Mouse (Mus musculus) heart, embryonic 16.5 days (tissue): ENCODE measurements at regions not wholly inside any gene's neighbourhood (a gene's known extent, or its start where the extent isn't known, plus 50 kb on each side); places are given as distances from the start of the nearest gene placed in this dataset.
"Not testable (repeated sequence)": the region's sequence is repeated elsewhere in the genome, so short reads cannot be mapped to it uniquely, and the experiment has no call there.

Experiments
- ATAC-seq: fragments of 200-750 bp; cut with Nextera tagmentation; replicated peaks from 2 replicates; pipeline ENCODE4 v1.8.0; 2017; ENCODE audit warnings: moderate number of reproducible peaks; ENCODE audit not compliant: insufficient read depth, low FRiP score; ENCODE audit errors: extremely low read depth
- H3K27ac ChIP-seq: fragments of 300-500 bp; sonication (generic); 2 replicates; pipeline ENCODE4 v1.5.1; 2014; ENCODE audit warnings: mild to moderate bottlenecking, low read length, control low read depth, moderate library complexity
- H3K27me3 ChIP-seq: fragments of 300-500 bp; sonication (generic); 2 replicates; pipeline ENCODE4 v1.6.1; 2014; ENCODE audit warnings: low read length, mixed read lengths; ENCODE audit not compliant: control insufficient read depth, insufficient read depth
- H3K36me3 ChIP-seq: fragments of 300-500 bp; sonication (generic); 2 replicates; pipeline ENCODE4 v1.6.1; 2014; ENCODE audit not compliant: control insufficient read depth, insufficient read depth
- H3K4me1 ChIP-seq: fragments of 300-500 bp; sonication (generic); 2 replicates; pipeline ENCODE4 v1.6.1; 2014; ENCODE audit warnings: low read length, mixed read lengths; ENCODE audit not compliant: control insufficient read depth, insufficient read depth
- H3K4me2 ChIP-seq: fragments of 300-500 bp; sonication (generic); 2 replicates; pipeline ENCODE4 v1.6.1; 2014; ENCODE audit warnings: low read depth, mild to moderate bottlenecking, control low read depth, low read length
- H3K4me3 ChIP-seq: fragments of 300-500 bp; sonication (generic); 2 replicates; pipeline ENCODE4 v1.5.1; 2014; ENCODE audit warnings: mild to moderate bottlenecking, control low read depth, low read length
- H3K9ac ChIP-seq: fragments of 300-500 bp; sonication (generic); 2 replicates; pipeline ENCODE4 v1.6.1; 2014; ENCODE audit warnings: low read length, control low read depth
- H3K9me3 ChIP-seq: fragments of 300-500 bp; sonication (generic); replicated peaks from 2 replicates; pipeline ENCODE4 v1.6.1; 2016; ENCODE audit warnings: low read length; ENCODE audit not compliant: control insufficient read depth
- WGBS: fragments of 180-500 bp; shearing (Covaris S2); extraction: QIAGEN DNeasy Blood & Tissue Kit; methylation state at CpG from one replicate; pipeline ENCODE4 v1.1.7; 2014; 5-methylcytosine and 5-hydroxymethylcytosine counted together

DNA sequence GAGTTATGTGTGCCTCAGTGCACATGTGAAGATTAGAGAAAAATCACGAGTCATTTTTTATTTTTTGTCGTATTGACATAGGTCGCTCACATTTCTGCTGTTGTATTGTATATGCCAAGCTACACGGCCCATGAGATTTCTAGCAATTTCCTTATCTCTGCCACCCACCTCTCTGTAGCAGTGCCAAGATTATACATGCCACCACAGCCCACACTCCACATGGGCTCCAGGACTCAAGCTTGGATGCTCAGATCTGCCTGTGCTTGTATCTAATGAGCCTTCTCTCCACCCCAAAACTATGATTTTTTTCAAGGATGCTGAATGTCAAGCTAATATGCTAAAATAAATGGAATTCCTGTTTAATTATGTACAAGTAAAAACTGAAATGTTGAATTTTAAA, 259.3 kb upstream of the Pld5 start:
- WGBS = 76% methylated on average over 4 of the region's 4 CpGs
- Histone ChIP-seq H3K27me3 (no peaks in the 10 kb centered on the region), H3K4me2 (no peak overlapping the region), H3K4me1 (no peaks in the 10 kb centered on the region), H3K4me3 (no peak overlapping the region), H3K36me3 (no peaks in the 10 kb centered on the region), H3K9me3 (no peaks in the 10 kb centered on the region), H3K9ac (no peak overlapping the region), H3K27ac (no peak overlapping the region)
- ATAC-seq = no peak

DNA sequence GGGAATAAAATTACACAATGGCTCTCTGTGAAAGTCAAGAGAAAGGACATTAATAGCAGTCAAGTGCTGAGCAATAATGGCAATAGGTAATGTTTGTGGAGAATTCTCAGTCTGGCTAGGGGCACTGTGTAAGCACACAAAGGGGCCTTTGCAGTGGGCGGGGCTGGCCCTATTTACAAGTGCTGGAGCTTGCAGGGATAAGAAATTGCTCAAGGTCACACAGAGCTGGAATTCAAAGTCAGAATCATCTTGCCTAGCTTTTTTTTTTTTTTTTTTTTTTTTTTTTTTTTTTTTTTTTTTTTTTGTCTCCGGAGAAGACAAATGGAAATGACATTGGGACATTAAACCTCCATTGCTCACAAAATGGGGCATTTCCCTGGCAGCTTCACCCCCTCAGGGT, 253.9 kb upstream of the Pld5 start:
- H3K9me3 ChIP-seq = no peaks in the 10 kb centered on the region
- H3K4me1 ChIP-seq = no peaks in the 10 kb centered on the region
- H3K4me3 ChIP-seq = no peak overlapping the region
- no peak overlapping the region for H3K9ac ChIP-seq
- H3K27ac ChIP-seq = no peak overlapping the region
- no peak overlapping the region for H3K4me2 ChIP-seq
- WGBS = 81% methylated on average over 2 of the region's 2 CpGs
- ATAC-seq = no peak
- H3K36me3 ChIP-seq = no peaks in the 10 kb centered on the region
- H3K27me3 ChIP-seq = no peaks in the 10 kb centered on the region

- ATAC-seq = no peak
- Histone ChIP-seq H3K4me1 (no peaks in the 10 kb centered on the region), H3K36me3 (no peaks in the 10 kb centered on the region), H3K4me2 (no peak overlapping the region), H3K4me3 (no peak overlapping the region), H3K27ac (no peak overlapping the region), H3K9me3 (no peaks in the 10 kb centered on the region), H3K9ac (no peak overlapping the region), H3K27me3 (no peaks in the 10 kb centered on the region)
- WGBS = 71% methylated on average over 3 of the region's 3 CpGs
Measured at GRCm38 (mm10) chr1:176511467-176511866, 236.4 kb upstream of the Pld5 start.

DNA sequence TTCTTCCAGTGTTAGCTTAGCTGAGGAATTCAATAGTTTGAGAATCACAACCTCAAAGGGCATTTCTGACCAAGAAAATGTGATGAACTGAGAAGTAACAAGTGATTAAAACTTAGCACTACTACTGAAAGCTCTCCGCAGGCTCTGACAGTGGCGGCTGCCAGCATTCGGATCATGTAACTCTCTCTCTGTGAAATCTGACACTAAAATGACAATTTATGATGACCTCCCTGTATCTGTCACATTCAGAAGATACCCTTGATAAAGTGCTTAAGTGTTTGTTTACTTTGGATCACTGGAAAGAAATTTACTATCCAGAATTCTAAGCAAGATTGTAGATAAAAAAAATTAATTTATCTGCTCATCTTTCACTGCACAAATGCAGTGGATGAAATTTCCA, 230.3 kb upstream of the Pld5 start:
- 59% methylated on average over 3 of the region's 3 CpGs for WGBS
- Histone ChIP-seq H3K27ac (peak overlapping the region; percentile 57; the same call in 1 of the 2 replicates), H3K4me1 (no peaks in the 10 kb centered on the region), H3K4me2 (no peak overlapping the region), H3K36me3 (no peaks in the 10 kb centered on the region), H3K9me3 (no peaks in the 10 kb centered on the region), H3K27me3 (no peaks in the 10 kb centered on the region), H3K9ac (no peak overlapping the region), H3K4me3 (no peak overlapping the region)
- no peak for ATAC-seq

- H3K27ac ChIP-seq = peak overlapping the region; percentile 57
- not testable (repeated sequence) for H3K4me1 ChIP-seq, H3K36me3 ChIP-seq, H3K27me3 ChIP-seq, H3K9me3 ChIP-seq, H3K4me3 ChIP-seq, H3K4me2 ChIP-seq, H3K9ac ChIP-seq
- WGBS = 31% methylated on average over 6 of the region's 6 CpGs
- ATAC-seq = peak; percentile 79
Measured at GRCm38 (mm10) chr1:176504731-176505130, 229.6 kb upstream of the Pld5 start.

DNA sequence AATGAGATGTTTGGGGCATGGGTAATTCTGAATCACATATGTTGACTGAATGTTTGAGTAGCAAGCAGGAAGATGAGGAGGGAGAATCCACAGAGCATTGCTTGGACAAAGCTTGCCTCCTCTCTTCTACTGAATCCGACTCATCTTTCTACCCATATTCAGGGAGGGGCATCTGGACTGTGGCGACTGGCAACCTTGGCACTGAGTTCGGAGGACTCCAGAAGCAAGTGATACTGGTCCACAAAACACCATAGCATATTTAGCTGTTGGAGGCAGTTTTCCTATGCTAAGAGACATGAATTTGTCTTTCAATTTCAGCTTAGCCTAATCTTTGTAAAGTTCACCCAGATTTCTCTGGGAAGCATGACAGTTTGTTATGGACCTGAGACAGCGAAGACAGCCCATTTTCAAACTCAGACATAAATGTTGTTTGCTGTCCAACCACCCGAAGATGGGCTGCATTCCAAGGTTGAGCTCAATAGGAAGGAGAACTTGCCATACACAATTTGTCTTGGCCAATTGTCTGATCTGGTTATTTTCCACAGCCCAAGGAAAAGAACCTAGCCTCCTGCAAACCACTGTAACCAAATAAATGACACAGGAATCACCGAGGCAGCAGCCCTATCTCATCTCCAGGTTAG, 224.0 kb upstream of the Pld5 start:
- Histone ChIP-seq H3K9me3 (no peaks in the 10 kb centered on the region), H3K27ac (no peak overlapping the region), H3K27me3 (no peaks in the 10 kb centered on the region), H3K4me1 (no peaks in the 10 kb centered on the region), H3K9ac (no peak overlapping the region), H3K36me3 (no peaks in the 10 kb centered on the region), H3K4me2 (no peak overlapping the region), H3K4me3 (no peak overlapping the region)
- ATAC-seq = no peak
- WGBS = 69% methylated on average over 6 of the region's 6 CpGs

GRCm38 (mm10) chr1:176468560-176468959, 193.4 kb upstream of the Pld5 start:
- no peaks in the 10 kb centered on the region for H3K27me3 ChIP-seq
- H3K9me3 ChIP-seq = no peaks in the 10 kb centered on the region
- peak; percentile 69 for ATAC-seq
- H3K36me3 ChIP-seq = no peaks in the 10 kb centered on the region
- WGBS = 44% methylated on average over 1 of the region's 1 CpGs
- no peak overlapping the region for H3K4me2 ChIP-seq
- H3K4me3 ChIP-seq = no peak overlapping the region
- peak overlapping the region; percentile 51; the same call in 1 of the 2 replicates for H3K27ac ChIP-seq
- H3K9ac ChIP-seq = no peak overlapping the region
- H3K4me1 ChIP-seq = 0 out of 2 replicates have a peak, but pooled peaks cover 3% of the 10 kb centered on the region

DNA sequence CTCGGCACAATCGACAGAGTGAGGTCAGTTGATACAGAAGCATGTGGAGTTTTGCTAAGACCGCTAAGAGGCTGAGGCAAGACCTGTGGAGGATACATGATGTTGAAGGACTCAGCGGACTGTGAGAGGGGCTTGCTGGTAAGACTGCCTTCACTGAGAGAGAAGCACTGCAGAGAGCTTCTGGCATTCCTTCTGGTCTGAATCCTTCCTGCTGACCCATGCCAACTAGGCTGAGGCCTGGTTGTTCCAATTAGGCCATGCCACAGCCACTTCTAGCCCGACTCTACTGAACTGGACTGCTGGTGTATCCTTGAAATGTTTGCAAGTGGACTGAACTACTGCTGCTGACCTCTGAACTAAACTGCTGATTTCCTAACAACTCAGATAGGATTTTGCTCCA, 187.0 kb upstream of the Pld5 start:
- Histone ChIP-seq H3K36me3 (no peaks in the 10 kb centered on the region), H3K4me1 (no peaks in the 10 kb centered on the region), H3K9me3 (no peaks in the 10 kb centered on the region), H3K4me3 (no peak overlapping the region), H3K27me3 (no peaks in the 10 kb centered on the region), H3K4me2 (no peak overlapping the region), H3K27ac (no peak overlapping the region), H3K9ac (no peak overlapping the region)
- 61% methylated on average over 5 of the region's 5 CpGs for WGBS
- no peak for ATAC-seq

- WGBS = 66% methylated on average over 4 of the region's 4 CpGs
- Histone ChIP-seq H3K4me1 (no peaks in the 10 kb centered on the region), H3K27ac (no peak overlapping the region), H3K9me3 (no peaks in the 10 kb centered on the region), H3K9ac (no peak overlapping the region), H3K4me2 (no peak overlapping the region), H3K27me3 (no peaks in the 10 kb centered on the region), H3K4me3 (no peak overlapping the region), H3K36me3 (no peaks in the 10 kb centered on the region)
- ATAC-seq = no peak
Measured at GRCm38 (mm10) chr1:176446735-176447134, 171.6 kb upstream of the Pld5 start.
